Mouse (Mus musculus) forelimb bud, embryonic 11.5 days (tissue): ENCODE results near the gene Mrgprf.

Experiments used
- DNase-seq: peaks from one replicate; pipeline ENCODE4 v3.0.0-alpha.2; 2012; ENCODE audit warnings: low read depth, low spot score

The Mrgprf gene

DNA sequence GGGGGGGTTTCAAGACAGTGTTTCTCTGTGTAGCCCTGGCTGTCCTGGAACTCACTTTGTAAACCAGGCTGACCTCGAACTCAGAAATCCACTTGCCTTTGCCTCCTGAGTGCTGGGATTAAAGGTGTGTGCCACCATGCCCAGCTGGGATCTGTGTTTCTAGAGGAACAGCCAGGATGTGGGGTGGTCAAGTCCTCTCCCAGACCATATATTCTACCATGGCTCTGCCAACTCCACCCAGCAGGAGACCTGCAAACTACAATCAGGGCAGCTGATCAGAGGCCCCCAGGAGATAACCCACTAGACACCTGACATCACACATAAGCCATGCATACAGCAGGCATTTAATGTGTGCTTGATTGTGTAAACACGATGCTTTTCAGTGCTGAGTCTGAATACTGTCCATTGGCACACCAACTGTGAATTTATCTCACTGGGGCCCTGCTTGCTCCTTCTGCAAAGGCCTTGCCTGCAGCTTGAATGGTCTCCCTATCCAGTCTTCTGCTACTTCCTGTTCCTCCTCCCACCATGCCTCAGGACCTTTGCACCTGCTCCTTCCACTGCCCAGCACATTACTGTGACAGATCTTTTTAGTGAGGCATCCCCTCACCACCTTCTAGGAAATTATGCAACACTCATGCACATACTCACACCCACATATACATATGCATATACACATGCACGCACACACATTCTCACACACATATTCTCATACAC, 35.1 kb downstream of the Mrgprf start:
- no peak for DNase-seq

DNA sequence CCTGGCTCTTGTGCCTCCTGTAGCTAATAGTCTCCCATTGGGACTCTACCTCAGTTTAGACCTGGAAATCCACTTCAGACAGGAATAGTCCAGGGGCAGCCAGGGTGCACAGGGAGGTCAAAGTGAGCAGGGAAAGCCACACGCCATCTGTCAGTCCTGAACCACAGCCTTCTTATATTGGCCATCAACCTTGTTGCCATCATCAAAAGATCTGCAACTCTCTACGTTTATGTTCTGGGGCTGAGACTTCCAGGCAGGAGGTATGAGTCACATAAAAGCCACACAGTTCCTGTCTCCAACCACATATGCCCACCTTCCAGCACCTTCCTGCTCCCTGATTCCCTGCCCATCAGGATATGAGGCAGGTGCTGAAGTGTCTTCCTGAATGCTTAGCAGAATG, 37.3 kb downstream of the Mrgprf start:
- no peak for DNase-seq

DNA sequence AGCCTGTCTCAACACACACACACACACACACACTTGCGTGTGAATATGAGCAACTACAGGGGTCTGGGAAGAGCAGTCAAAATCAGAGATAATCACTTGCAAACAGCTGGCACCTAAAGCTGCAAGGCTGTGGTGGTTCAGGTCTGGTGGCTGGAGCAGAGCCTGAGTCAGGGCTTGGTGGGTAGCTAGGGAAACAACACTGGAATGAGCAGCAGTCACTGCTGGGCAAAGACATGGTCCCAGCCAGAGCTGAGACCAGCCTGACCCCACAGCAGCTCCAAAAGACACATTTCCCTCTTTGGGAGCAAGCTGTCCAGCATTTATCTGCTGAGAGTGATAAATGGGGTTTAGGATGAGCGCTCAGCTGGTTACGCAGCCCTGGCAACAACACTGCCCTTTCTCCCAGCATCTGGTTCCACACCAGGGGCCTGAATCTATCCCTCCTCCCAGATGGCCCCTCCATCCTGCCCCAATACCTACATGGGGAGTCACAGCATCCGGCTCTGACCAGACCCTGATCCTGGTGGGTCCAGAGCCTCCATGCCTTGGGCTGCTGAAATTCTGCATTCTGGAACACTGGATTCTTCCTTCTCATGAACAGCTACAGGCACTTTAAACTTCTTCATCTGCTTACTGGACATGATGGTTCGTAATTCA, 39.7 kb downstream of the Mrgprf start:
- DNase-seq = no peak
